Mouse (Mus musculus): Measurements from ENCODE around the gene Fkbp6. TPM values are rescaled to one million over a fixed set of nuclear protein-coding genes. Genes with fewer than 3 reads are reported as not detected.

Gene Fkbp6
- polyA plus RNA-seq (2014; fragmentation: Illumina TruSeq; extraction: RNeasy Lipid Tissue Mini Kit (QIAGEN cat#74804); ENCODE audit: insufficient read depth, low read depth, low replicate concordance): not detected

DNA sequence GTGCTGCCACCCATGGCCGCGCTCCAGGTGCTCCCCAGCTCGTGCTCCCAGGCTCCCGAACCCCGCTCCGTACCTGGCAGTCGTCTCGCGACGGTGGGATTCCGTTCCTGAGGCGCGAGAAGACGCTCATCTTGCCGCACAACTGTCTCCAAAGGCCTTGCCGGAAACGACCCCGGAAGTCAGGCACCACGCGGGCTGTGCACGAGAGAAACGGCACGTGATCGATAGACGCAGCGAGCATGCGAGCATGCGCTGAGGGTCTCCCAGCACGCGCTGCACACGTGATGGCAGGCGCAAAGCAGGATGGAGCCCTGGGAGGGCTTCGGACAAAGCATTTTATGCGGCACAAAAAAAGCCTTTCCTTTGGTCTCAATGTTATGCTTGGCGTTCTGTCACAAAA, at the start of gene Fkbp6:
Gene Fkbp6, minus strand, starts transcription at position 183 of the 400 bp plus-strand sequence.

DNA sequence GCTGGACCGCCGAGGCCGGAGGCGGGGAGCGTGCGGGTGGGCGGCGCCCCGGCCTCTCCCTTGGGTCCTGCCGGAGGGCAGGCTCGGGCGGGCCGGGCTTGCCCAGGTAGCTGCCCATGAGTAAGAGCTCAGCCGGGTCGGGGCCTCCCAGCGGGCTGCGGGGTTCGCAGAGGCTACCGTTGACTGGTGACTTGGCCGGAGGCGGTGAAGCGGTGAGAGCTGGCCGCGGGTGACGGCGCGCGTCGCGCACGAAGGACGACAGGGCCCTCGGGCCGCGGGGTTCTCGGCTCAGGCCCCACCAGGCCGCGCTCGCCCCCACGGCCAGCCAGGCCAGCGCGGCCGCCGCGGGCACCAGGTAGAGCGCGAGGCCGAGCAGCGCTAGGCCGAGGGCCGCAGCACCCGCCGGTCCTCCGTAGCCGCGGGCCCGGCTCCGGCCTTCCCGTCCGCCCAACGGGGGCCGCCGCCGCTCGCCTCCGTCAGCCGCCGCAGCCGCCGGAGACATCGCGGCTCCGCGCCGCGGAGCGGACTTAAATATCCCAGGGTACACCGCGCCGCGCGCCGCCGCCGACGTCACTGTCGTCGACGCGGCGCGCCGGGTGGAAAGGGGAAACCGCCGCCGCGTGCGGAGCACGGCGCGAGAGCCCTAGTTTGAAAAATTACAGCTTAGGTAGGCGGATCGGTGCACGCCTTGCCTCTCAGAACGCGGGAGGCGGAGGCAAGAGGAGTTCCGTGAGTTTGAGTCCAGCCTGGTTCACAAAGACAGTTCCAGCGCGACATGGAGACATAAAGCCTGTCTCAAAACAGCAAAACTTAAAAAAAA, 44.4 kb upstream of the Fkbp6 start, which contains the start of gene Pom121:
Gene Pom121, minus strand, starts transcription at position 543 of the 820 bp plus-strand sequence.

DNA sequence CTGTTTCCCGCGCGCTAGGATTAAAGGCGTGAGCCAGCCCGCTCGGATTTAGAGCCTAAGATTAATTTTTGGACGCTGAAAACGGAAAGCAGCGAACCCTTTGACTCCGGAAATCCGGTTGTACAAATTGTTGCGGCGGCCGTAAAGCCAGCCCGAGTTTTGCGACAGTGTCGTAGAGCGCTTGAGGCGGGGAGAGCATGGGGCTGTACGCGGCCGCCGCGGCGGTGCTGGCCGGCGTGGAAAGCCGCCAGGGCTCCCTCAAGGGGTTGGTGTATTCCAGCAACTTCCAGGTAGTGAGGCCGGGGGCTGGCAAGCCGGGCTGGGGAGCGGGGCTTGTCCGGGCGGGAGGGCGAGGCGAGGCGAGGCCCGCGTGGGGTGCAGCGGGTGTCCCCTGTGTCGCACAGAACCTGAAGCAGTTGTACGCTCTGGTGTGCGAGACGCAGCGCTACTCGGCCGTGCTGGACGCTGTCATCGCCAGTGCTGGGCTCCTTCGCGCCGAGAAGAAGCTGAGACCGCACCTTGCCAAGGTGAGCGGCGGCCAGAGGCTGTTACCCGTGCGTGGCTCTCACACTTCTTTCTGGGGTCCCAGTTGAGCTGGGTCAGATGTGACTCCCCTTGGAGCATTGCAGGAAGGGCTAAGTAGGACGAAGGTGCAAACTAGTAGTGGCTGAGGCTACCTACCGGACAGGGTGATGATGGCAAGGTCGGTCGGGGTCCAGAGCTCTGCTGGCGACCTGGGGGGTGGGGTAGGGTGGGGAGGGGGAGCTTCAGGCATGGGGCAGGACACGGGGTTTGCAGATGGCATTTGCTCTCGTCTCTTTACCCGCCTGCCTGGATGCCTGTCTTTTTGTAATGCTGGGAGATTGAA, 20.2 kb upstream of the Fkbp6 start, which contains the start of gene Nsun5:
Gene Nsun5, plus strand, starts transcription at position 167 of the 868 bp plus-strand sequence.

DNA sequence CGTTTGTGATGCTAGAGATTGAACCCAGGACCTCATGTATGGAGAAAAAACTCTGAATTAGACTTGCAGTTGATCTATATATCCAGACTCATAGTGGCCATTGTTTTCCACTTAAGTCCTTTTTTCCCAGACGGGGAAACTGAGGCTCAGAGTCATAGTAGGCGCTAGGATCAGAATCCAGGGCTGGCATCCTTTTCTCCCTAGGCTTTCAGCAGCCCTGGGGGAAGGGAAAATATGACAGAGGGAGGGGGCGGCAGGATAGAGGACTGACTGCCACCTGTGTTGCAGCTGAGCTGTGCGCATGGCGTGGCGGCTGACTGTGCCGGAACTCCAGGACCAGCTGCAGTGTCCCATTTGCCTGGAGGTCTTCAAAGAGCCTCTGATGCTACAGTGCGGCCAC, 3.2 kb upstream of the Fkbp6 start, which contains the start of gene Trim50:
Gene Trim50, plus strand, starts transcription at position 301 of the 400 bp plus-strand sequence.

DNA sequence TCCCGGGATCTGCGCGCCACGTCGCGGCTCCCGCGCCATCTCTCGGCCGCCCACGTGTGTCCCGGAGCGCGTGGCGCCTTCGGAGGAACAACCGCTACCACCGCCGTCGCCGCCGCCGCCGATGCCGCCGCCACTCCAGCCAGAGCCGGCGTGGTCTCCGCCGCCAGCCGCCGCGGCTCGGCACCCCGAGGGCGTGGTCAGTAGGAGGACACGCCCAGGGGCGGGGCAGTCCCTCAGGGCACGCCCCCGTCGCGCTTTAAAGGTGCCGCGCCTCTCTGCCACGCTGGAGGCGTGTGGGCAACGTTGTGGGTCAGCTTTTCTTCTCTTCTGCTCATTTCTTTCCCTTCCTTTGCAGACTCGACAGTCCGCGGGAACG, 98.8 kb downstream of the Fkbp6 start, which contains the start of gene Fzd9:
Gene Fzd9, minus strand, starts transcription at position 152 of the 376 bp plus-strand sequence.

Other genes starting within 250 kb of the Fkbp6 start
- gene Tbl2, start 200.4 kb downstream of the Fkbp6 start, polyA plus RNA-seq (2014; fragmentation: Illumina TruSeq; extraction: RNeasy Lipid Tissue Mini Kit (QIAGEN cat#74804); ENCODE audit: insufficient read depth, low read depth, low replicate concordance): 5.7 TPM
- 39.0 TPM for gene Bcl7b, start 181.8 kb downstream of the Fkbp6 start, polyA plus RNA-seq (2014; fragmentation: Illumina TruSeq; extraction: RNeasy Lipid Tissue Mini Kit (QIAGEN cat#74804); ENCODE audit: insufficient read depth, low read depth, low replicate concordance)
- gene Baz1b, start 162.8 kb downstream of the Fkbp6 start, polyA plus RNA-seq (2014; fragmentation: Illumina TruSeq; extraction: RNeasy Lipid Tissue Mini Kit (QIAGEN cat#74804); ENCODE audit: insufficient read depth, low read depth, low replicate concordance): 18.5 TPM
- gene Fzd9, start 98.8 kb downstream of the Fkbp6 start, polyA plus RNA-seq (2014; fragmentation: Illumina TruSeq; extraction: RNeasy Lipid Tissue Mini Kit (QIAGEN cat#74804); ENCODE audit: insufficient read depth, low read depth, low replicate concordance): not detected
- not detected for gene Trim50, start 3.3 kb upstream of the Fkbp6 start, polyA plus RNA-seq (2014; fragmentation: Illumina TruSeq; extraction: RNeasy Lipid Tissue Mini Kit (QIAGEN cat#74804); ENCODE audit: insufficient read depth, low read depth, low replicate concordance)
- 8.1 TPM for gene Nsun5, start 19.9 kb upstream of the Fkbp6 start, polyA plus RNA-seq (2014; fragmentation: Illumina TruSeq; extraction: RNeasy Lipid Tissue Mini Kit (QIAGEN cat#74804); ENCODE audit: insufficient read depth, low read depth, low replicate concordance)
- 6.6 TPM for gene Pom121, start 44.5 kb upstream of the Fkbp6 start, polyA plus RNA-seq (2014; fragmentation: Illumina TruSeq; extraction: RNeasy Lipid Tissue Mini Kit (QIAGEN cat#74804); ENCODE audit: insufficient read depth, low read depth, low replicate concordance)
- 13.6 TPM for gene Hip1, start 195.1 kb upstream of the Fkbp6 start, polyA plus RNA-seq (2014; fragmentation: Illumina TruSeq; extraction: RNeasy Lipid Tissue Mini Kit (QIAGEN cat#74804); ENCODE audit: insufficient read depth, low read depth, low replicate concordance)
- gene Ccl26, start 213.5 kb upstream of the Fkbp6 start, polyA plus RNA-seq (2014; fragmentation: Illumina TruSeq; extraction: RNeasy Lipid Tissue Mini Kit (QIAGEN cat#74804); ENCODE audit: insufficient read depth, low read depth, low replicate concordance): not detected
- gene Ccl24, start 223.0 kb upstream of the Fkbp6 start, polyA plus RNA-seq (2014; fragmentation: Illumina TruSeq; extraction: RNeasy Lipid Tissue Mini Kit (QIAGEN cat#74804); ENCODE audit: insufficient read depth, low read depth, low replicate concordance): 4.1 TPM

Measured in lung, adult 10 weeks (tissue).